Mouse (Mus musculus): Measurements from ENCODE around the gene Dab1. TPM values are rescaled to one million over a fixed set of nuclear protein-coding genes. Genes with fewer than 3 reads are reported as not detected.

The Dab1 gene
- polyA plus RNA-seq, 1 experiment from 2014 or later: 14.3 TPM

DNA sequence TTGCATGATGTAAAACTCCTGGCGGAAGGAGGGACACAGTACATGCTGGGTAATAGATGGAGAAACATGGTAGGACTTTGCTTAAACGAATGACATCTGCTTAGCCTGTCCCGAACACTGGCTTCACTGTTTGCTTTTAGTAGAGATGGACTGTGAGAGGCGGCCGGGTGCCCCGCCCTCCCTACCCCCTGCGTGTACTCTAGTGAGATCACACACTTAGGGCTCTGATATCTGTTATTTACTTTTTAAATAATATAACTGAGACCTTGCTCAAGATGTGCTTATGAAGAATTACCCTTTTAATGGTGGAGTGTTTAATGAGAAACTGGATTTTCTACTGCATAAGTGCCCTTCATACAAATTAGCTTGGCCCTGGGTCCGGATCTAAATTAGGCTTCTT lies 983.6 kb downstream of the Dab1 start:
- Histone ChIP-seq H3K4me3 (replicated peaks) (no peak overlapping the region), H3K27ac (replicated peaks) (no peak overlapping the region), H3K27me3 (no peaks in the 10 kb centered on the region), H3K36me3 (no peaks in the 10 kb centered on the region), H3K4me1 (no peaks in the 10 kb centered on the region; the same call in 1 of the 2 replicates), H3K9me3 (replicated peaks) (no peaks in the 10 kb centered on the region), H3K9ac (no peak overlapping the region), H3K4me2 (replicated peaks) (no peak overlapping the region)
- no peak for ATAC-seq (ENCODE audit: insufficient number of reproducible peaks, low FRiP score, low TSS enrichment, low read depth)
- WGBS: 83% methylated on average over 8 of the region's 8 CpGs

DNA sequence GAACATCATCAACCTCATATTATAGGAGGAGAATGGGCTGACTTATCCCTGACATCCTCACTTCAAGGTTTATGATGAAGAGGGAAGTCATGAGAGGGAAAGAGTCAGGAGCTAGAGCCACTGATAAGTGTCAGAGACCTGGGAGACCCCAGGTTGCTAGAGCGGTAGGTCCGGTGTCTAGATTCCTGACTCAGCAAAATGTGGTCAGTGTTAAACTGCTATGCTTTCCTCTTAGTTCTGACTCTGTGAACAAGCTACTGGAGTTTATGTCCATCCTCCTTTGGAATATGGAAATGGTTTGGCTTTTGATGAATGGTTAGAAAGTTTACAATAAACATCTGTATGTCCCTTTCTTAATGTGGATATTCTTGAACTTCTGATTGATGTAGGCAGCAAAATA lies 985.1 kb downstream of the Dab1 start:
- Histone ChIP-seq H3K9me3 (replicated peaks) (no peaks in the 10 kb centered on the region), H3K27me3 (no peaks in the 10 kb centered on the region), H3K4me1 (no peaks in the 10 kb centered on the region), H3K36me3 (no peaks in the 10 kb centered on the region), H3K4me3 (replicated peaks) (no peak overlapping the region), H3K4me2 (replicated peaks) (no peak overlapping the region), H3K27ac (replicated peaks) (no peak overlapping the region), H3K9ac (no peak overlapping the region)
- WGBS: 95% methylated on average over 2 of the region's 2 CpGs
- no peak for ATAC-seq (ENCODE audit: insufficient number of reproducible peaks, low FRiP score, low TSS enrichment, low read depth)

DNA sequence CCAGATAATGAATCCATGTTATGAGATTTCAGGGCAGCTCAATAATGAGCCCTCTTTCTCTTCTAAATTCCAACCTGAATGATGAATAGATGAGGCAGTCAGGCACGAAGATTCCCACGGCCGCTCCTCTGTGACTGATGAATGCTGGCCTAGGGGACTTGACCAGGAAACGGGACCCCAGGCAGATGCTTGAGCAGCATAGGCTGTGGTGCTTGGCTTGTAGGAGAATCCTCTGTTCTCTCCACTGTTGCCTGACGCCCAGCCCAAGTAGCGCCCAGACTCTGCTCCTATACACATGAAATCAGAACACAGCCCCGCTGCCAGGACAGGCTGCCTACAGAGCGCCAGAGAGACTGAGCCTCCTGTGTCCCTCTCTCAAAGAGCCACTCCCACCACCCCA lies 987.7 kb downstream of the Dab1 start:
- H3K27ac ChIP-seq (replicated peaks): no peak overlapping the region
- 57% methylated on average over 8 of the region's 8 CpGs for WGBS
- no peak overlapping the region for H3K4me2 ChIP-seq (replicated peaks)
- no peaks in the 10 kb centered on the region for H3K36me3 ChIP-seq
- no peak overlapping the region for H3K9ac ChIP-seq
- no peak for ATAC-seq (ENCODE audit: insufficient number of reproducible peaks, low FRiP score, low TSS enrichment, low read depth)
- no peaks in the 10 kb centered on the region for H3K4me1 ChIP-seq
- H3K9me3 ChIP-seq (replicated peaks): no peaks in the 10 kb centered on the region
- no peak overlapping the region for H3K4me3 ChIP-seq (replicated peaks)
- no peaks in the 10 kb centered on the region for H3K27me3 ChIP-seq

DNA sequence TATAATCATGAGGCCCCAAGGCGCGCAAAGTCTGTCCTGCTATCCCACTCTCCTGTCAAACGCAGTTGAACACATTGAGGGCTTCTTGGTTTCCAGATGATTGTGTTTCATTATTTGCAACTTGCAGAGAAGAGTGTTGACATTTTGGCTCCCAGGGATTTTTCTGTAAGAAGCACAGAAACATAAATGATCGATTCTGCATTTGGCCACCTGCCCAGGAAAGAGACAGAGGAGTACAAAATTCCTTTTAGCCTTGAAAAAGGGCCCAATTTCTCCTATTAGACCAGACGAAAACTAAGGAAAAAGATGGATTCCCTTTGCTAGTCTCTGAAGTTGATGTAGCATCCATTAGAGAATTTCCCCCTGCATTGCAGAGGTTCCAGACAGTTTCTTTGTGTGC lies 988.5 kb downstream of the Dab1 start:
- H3K36me3 ChIP-seq: no peaks in the 10 kb centered on the region
- H3K9me3 ChIP-seq (replicated peaks): no peaks in the 10 kb centered on the region
- H3K4me1 ChIP-seq: no peaks in the 10 kb centered on the region
- no peak overlapping the region for H3K4me3 ChIP-seq (replicated peaks)
- H3K27ac ChIP-seq (replicated peaks): no peak overlapping the region
- 42% methylated on average over 5 of the region's 5 CpGs for WGBS
- no peak overlapping the region for H3K4me2 ChIP-seq (replicated peaks)
- H3K27me3 ChIP-seq: no peaks in the 10 kb centered on the region
- no peak overlapping the region for H3K9ac ChIP-seq
- ATAC-seq (ENCODE audit: insufficient number of reproducible peaks, low FRiP score, low TSS enrichment, low read depth): no peak

DNA sequence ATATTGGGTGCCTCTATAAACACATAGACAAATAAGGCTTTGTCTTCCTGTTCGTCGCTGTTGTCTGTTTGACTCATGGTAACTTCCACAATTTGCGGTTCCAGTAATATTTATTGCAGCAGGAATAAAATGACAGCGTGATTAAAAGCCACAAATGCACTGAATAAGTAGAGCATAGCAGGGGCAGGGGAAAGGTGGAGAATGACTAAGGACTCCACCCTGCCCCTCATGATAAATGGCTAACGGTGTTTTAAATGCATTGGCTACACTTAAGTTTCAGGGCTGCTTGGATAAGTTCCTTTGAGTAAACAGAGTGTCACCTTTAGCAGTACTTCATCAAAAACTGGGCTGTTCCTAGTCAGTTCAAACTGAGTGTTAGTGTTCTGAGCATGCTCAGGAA lies 1000.3 kb downstream of the Dab1 start:
- Histone ChIP-seq H3K4me3 (replicated peaks) (no peak overlapping the region), H3K9ac (no peak overlapping the region), H3K27me3 (no peaks in the 10 kb centered on the region), H3K27ac (replicated peaks) (no peak overlapping the region), H3K4me1 (no peaks in the 10 kb centered on the region), H3K36me3 (no peaks in the 10 kb centered on the region), H3K4me2 (replicated peaks) (no peak overlapping the region), H3K9me3 (replicated peaks) (no peaks in the 10 kb centered on the region)
- WGBS: 75% methylated on average over 5 of the region's 5 CpGs
- no peak for ATAC-seq (ENCODE audit: insufficient number of reproducible peaks, low FRiP score, low TSS enrichment, low read depth)

DNA sequence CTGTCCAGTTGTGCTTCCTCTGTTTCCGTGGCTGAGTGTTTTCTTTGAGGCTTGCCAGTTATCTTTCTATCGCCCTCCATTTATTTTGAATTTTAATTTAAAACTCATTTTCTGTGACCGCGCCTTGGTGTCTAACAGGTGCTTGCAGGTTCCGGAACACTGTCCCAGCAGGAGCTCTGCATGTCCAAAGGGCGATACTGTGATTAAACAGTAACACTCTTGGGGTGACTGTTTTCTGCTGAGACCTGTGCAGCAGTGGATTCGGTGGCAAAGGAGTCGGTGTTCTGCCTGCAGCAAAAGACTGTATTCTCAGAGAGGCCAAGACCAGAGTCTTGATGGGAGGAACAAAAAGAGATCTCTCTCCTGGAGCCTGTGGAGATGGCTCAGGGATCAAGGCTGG lies 1006.2 kb downstream of the Dab1 start:
- H3K4me1 ChIP-seq: no peaks in the 10 kb centered on the region
- H3K9me3 ChIP-seq (replicated peaks): no peaks in the 10 kb centered on the region
- H3K4me3 ChIP-seq (replicated peaks): no peak overlapping the region
- H3K36me3 ChIP-seq: no peaks in the 10 kb centered on the region
- H3K27ac ChIP-seq (replicated peaks): no peak overlapping the region
- H3K9ac ChIP-seq: no peak overlapping the region
- 77% methylated on average over 8 of the region's 8 CpGs for WGBS
- ATAC-seq (ENCODE audit: insufficient number of reproducible peaks, low FRiP score, low TSS enrichment, low read depth): no peak
- H3K27me3 ChIP-seq: no peaks in the 10 kb centered on the region
- no peak overlapping the region for H3K4me2 ChIP-seq (replicated peaks)

DNA sequence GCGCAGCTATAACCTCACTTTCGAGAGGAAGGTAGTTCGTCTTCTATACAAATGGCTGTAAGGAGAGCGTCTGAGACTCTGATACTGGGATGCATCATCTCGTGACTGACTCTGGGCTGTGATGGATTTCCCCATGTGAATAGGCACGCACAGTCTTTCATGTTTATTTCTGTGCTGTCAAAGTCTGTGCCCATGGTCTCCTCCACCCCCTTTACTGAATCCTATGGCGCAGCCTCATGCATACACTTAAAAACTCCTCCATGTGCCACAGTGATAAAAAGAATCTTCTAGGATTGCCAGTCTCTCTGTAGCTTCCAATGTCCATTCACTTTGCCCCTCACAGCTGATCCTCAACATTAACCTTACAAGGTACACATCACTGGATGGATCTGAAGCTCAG lies 1009.5 kb downstream of the Dab1 start:
- Histone ChIP-seq H3K4me1 (no peaks in the 10 kb centered on the region), H3K27ac (replicated peaks) (no peak overlapping the region), H3K36me3 (no peaks in the 10 kb centered on the region), H3K9me3 (replicated peaks) (no peaks in the 10 kb centered on the region), H3K27me3 (no peaks in the 10 kb centered on the region), H3K4me3 (replicated peaks) (no peak overlapping the region), H3K4me2 (replicated peaks) (no peak overlapping the region), H3K9ac (no peak overlapping the region)
- no peak for ATAC-seq (ENCODE audit: insufficient number of reproducible peaks, low FRiP score, low TSS enrichment, low read depth)
- 93% methylated on average over 7 of the region's 7 CpGs for WGBS

DNA sequence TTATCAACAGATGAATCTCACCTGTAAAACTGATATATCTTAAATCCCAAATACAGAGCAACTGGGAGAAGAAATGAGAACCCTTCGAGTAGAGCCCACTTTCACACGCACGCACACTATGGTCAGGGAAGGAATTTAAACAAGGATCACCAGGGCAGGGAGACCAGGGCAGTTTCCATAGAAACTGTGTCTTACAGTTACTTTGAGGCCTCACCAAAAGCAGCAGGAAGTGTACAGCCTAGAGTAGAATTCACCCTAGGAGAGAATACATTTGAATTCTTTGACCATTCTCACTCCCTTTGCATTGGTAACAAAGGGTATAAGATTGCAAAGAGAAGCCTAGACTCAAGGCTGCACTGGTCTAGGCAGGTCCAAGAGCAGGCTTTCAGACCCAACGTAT lies 1017.9 kb downstream of the Dab1 start:
- Histone ChIP-seq H3K9me3 (replicated peaks) (no peaks in the 10 kb centered on the region), H3K36me3 (no peaks in the 10 kb centered on the region), H3K4me2 (replicated peaks) (no peak overlapping the region), H3K27me3 (no peaks in the 10 kb centered on the region), H3K4me1 (no peaks in the 10 kb centered on the region), H3K9ac (no peak overlapping the region), H3K27ac (replicated peaks) (no peak overlapping the region), H3K4me3 (replicated peaks) (no peak overlapping the region)
- ATAC-seq (ENCODE audit: insufficient number of reproducible peaks, low FRiP score, low TSS enrichment, low read depth): no peak
- WGBS: 84% methylated on average over 4 of the region's 4 CpGs

DNA sequence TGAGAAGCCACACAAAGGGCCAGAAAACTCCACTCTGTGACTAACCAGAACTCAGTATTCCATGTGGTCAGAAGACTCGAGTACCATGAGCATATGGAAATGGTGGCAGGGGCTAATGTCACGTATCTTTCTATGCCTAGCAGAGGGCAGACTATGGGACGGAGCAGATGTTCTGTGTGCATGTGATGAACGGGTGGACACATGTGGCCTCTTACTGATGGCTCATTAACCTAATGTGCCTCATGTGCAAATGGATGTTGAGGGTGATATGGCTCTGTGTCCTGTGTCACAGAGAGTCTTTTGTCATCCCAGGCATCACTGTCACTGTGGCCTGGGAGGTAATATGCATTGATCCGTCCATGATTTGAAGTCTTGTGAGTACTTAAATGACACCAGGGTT lies 1021.5 kb downstream of the Dab1 start:
- no peak for ATAC-seq (ENCODE audit: insufficient number of reproducible peaks, low FRiP score, low TSS enrichment, low read depth)
- H3K36me3 ChIP-seq: no peaks in the 10 kb centered on the region
- no peak overlapping the region for H3K4me2 ChIP-seq (replicated peaks)
- H3K4me1 ChIP-seq: no peaks in the 10 kb centered on the region
- H3K27me3 ChIP-seq: no peaks in the 10 kb centered on the region
- H3K27ac ChIP-seq (replicated peaks): no peak overlapping the region
- no peak overlapping the region for H3K4me3 ChIP-seq (replicated peaks)
- no peaks in the 10 kb centered on the region for H3K9me3 ChIP-seq (replicated peaks)
- no peak overlapping the region for H3K9ac ChIP-seq
- 85% methylated on average over 5 of the region's 5 CpGs for WGBS

DNA sequence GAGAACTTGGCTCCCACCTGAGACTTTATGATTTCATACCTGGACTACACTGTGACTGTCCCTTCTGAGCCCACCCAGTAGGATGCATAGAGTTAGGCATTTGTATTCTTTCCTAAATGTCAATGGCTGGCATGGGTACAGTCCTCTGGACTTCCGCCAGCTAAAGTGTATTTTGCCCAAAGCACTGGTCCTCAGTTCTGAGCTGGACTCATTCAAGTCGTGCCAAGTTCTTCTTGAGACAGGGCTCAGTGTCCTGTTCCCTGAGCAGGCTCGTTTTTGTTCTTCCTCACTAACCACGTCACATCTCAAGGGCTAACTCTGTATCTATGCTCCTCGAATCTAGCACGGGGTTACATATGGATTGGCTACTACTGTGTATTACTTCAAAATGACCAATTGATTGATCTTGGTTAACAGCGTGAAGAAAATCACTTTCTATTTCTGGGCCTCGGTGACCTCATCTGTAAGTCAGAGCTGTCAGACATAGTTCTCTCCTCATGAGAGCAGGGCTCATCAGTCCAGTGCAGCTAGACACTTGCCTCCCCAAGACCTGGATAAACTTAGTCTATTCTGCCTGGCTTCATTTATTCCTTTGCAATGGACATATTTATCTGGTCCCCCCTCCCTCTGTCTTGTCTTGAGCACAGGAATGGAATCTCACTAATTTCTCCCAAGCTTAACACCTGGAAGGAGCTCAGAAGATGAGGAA lies 1023.8 kb downstream of the Dab1 start:
- ATAC-seq (ENCODE audit: insufficient number of reproducible peaks, low FRiP score, low TSS enrichment, low read depth): no peak
- Histone ChIP-seq H3K4me2 (replicated peaks) (no peak overlapping the region), H3K27ac (replicated peaks) (no peak overlapping the region), H3K4me1 (no peaks in the 10 kb centered on the region), H3K4me3 (replicated peaks) (no peak overlapping the region), H3K36me3 (no peaks in the 10 kb centered on the region), H3K27me3 (no peaks in the 10 kb centered on the region), H3K9ac (no peak overlapping the region), H3K9me3 (replicated peaks) (no peaks in the 10 kb centered on the region)
- WGBS: 87% methylated on average over 8 of the region's 8 CpGs

DNA sequence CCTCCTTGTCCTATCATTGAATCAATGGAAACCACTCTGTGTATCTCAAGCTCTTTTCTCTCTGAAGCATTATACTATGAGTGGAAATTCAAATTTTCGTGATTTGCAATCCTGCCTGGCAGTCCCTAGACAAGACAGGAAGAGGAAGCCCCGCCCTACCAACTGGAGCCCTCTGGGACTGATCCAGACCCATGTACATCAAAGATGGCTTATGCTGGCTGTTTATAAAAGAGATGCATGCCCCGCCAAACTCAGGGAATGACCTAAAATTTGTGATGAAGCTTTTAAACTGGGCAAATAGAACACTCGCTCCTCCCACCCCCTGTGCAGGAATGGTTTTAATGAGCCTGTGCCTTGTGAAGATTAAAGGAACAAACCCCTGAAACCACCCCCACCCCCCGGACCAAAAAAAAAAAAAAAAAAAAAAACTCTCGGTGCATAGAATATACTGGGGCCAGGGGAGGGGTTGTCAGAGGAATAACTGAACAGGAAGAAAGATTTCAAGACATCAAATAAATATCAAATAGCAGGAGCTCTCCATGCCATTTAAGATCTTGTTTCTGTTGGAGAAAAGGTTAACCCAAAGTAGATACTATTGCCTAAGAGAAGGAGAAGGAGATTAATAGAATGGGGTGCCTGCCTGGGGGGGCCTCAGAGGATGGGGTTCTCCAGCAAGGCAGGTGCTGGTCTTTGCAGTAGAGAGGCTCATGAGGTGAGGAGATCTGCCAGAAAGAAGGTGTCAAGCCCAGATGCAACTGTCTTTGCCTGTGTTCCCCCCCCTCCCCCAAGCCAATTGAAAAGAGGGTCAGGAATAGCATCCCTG lies 1024.6 kb downstream of the Dab1 start:
- no peak overlapping the region for H3K27ac ChIP-seq (replicated peaks)
- H3K36me3 ChIP-seq: no peaks in the 10 kb centered on the region
- H3K9me3 ChIP-seq (replicated peaks): no peaks in the 10 kb centered on the region
- WGBS: 36% methylated on average over 6 of the region's 6 CpGs
- no peaks in the 10 kb centered on the region for H3K4me1 ChIP-seq
- no peak overlapping the region for H3K4me3 ChIP-seq (replicated peaks)
- H3K27me3 ChIP-seq: no peaks in the 10 kb centered on the region
- no peak overlapping the region for H3K9ac ChIP-seq
- no peak overlapping the region for H3K4me2 ChIP-seq (replicated peaks)
- no peak for ATAC-seq (ENCODE audit: insufficient number of reproducible peaks, low FRiP score, low TSS enrichment, low read depth)

DNA sequence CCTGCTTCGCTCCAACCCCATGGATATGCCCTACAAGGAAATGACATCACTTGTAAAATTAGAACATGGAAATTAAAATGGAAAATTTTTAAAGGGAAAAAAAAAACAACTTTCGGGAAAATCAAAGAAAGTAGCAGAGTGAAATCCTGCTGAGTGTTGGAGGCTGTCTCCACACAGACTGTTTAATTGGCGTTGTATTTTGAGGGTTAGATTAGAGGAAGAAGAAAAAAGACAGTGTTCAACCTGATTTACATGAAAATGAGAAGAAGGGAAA lies 1025.1 kb downstream of the Dab1 start:
- Histone ChIP-seq H3K4me3 (replicated peaks) (no peak overlapping the region), H3K4me2 (replicated peaks) (no peak overlapping the region), H3K36me3 (no peaks in the 10 kb centered on the region), H3K4me1 (no peaks in the 10 kb centered on the region), H3K9ac (no peak overlapping the region), H3K27ac (replicated peaks) (no peak overlapping the region), H3K9me3 (replicated peaks) (no peaks in the 10 kb centered on the region), H3K27me3 (no peaks in the 10 kb centered on the region)
- 66% methylated on average over 3 of the region's 3 CpGs for WGBS
- ATAC-seq (ENCODE audit: insufficient number of reproducible peaks, low FRiP score, low TSS enrichment, low read depth): no peak
